Mouse (Mus musculus): ENCODE results near the gene Cdc26. TPM values are rescaled to one million over a fixed set of nuclear protein-coding genes. Genes with fewer than 3 reads are reported as not detected.

Gene Cdc26
- total and polyA plus RNA-seq, 3 experiments: 78.2 to 258 (median 125) TPM

DNA sequence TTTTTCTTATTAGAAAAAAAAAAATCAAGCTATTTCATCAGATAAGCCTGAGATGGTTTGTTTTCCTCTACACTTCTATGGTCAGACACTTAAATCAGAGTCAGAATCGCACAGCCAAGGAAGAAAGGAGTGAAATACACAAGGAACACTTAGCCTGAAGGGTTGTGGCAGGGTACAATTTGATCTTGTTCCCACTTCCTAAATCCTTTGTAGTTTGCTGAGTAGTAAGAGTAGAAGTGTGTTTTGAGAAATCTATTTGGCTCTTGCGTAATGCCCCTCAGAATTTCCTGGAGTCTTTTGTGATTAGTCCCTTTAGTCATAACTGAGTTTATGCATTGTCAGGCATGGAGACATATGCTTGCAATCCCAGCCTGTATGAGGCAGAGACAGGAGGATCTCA is 59.1 kb downstream of the Cdc26 start:
- Histone ChIP-seq H3K79me2 (replicated peaks; ENCODE audit: control insufficient read depth, extremely low read depth, insufficient read depth, poor library complexity, severe bottlenecking) (peaks cover 6% of the 10 kb centered on the region; the same call in 1 of the 2 replicates), H3K4me3 (replicated peaks in 1 of 3; ENCODE audit: low read depth in 2 of 3, low read length in 2 of 3, poor library complexity in 1 of 3) (no peak overlapping the region), H3K27ac (ENCODE audit: insufficient read depth, low read depth) (no peak overlapping the region), H3K9ac (ENCODE audit: insufficient read depth, low read depth) (no peak overlapping the region), H3K9me3 (replicated peaks; ENCODE audit: low read length) (no peaks in the 10 kb centered on the region), H3K4me1 (ENCODE audit: control insufficient read depth in 1 of 2, insufficient read depth in 2 of 2) (peaks cover 0 to 14% of the 10 kb centered on the region in 2 experiments; a peak in 1 of 4 replicates), H3K27me3 (replicated peaks) (no peaks in the 10 kb centered on the region), H3K4me2 (ENCODE audit: insufficient read depth, low read depth, poor library complexity, severe bottlenecking) (no peak overlapping the region), H3K36me3 (replicated peaks in 1 of 2; ENCODE audit: control insufficient read depth in 1 of 2, insufficient read depth in 1 of 2, low read length in 1 of 2) (peaks cover 42 to 85% of the 10 kb centered on the region in 2 experiments)
- dilution Hi-C loops (cut with MboI; ENCODE audit: extremely low pct_ligation_motif_present, extremely low pct_unique_long_range_greater_than_20kb, low sequenced_read_pairs) (no loop called here), in situ Hi-C loops (cut with MboI; ENCODE audit: low pct_ligation_motif_present, low pct_unique_long_range_greater_than_20kb, low sequenced_read_pairs) (loop anchor here (10.0 kb wide), 1 partner anchor 165 kb away; the partner anchor contains the start of gene Alad)
- DNase-seq (ENCODE audit: extremely low read depth): no peak
- no peak for TF ChIP-seq TCF12 (IDR thresholded peaks at IDR 0.05; ENCODE audit: low read depth, low read length)
- TF ChIP-seq PAX5 (IDR thresholded peaks at IDR 0.05; ENCODE audit: low read length): no peak
- no peak for TF ChIP-seq POLR2AphosphoS2 (IDR thresholded peaks at IDR 0.05; ENCODE audit: low read depth, low read length)
- TF ChIP-seq USF2 (conservative IDR thresholded peaks at IDR 0.05; ENCODE audit: low read depth, low read length): no peak
- no peak for TF ChIP-seq GABPA (IDR thresholded peaks at IDR 0.05; ENCODE audit: insufficient replicate concordance, low read depth, low read length)
- no peak for TF ChIP-seq MXI1 (IDR thresholded peaks at IDR 0.05; ENCODE audit: low read depth, low read length)
- no peak for TF ChIP-seq E2F4 (IDR thresholded peaks at IDR 0.05; ENCODE audit: insufficient replicate concordance, low read depth, low read length)
- no peak for TF ChIP-seq ELF1 (IDR thresholded peaks at IDR 0.05; ENCODE audit: low read depth, low read length)
- no peak for TF ChIP-seq RCOR1 (conservative IDR thresholded peaks at IDR 0.05; ENCODE audit: low read depth, low read length)

DNA sequence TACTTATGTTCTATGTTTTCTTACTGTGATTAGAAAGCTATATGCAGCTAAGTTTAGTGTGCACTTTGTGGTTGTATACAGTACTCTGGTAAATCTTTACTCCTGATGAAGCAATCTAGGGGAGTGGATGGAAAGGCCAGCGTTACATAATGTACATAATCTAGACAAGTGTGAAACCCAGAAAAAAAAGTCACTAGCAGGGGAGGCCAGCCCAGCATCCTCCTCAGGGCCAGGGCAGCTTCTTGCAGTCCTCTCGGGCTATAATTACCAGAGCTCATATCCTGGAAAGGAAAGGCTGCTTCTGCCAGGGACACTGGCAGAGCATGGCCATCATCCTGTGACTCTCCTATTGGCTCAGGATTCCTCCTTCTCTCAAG is 60.1 kb downstream of the Cdc26 start:
- no peak overlapping the region for H3K4me3 ChIP-seq (replicated peaks in 1 of 3; ENCODE audit: low read depth in 2 of 3, low read length in 2 of 3, poor library complexity in 1 of 3)
- H3K79me2 ChIP-seq (replicated peaks; ENCODE audit: control insufficient read depth, extremely low read depth, insufficient read depth, poor library complexity, severe bottlenecking): peaks cover 6% of the 10 kb centered on the region; the same call in 1 of the 2 replicates
- H3K9me3 ChIP-seq (replicated peaks; ENCODE audit: low read length): no peaks in the 10 kb centered on the region
- no peaks in the 10 kb centered on the region for H3K27me3 ChIP-seq (replicated peaks)
- in situ Hi-C loops (cut with MboI; ENCODE audit: low pct_ligation_motif_present, low pct_unique_long_range_greater_than_20kb, low sequenced_read_pairs): loop anchor here (10.0 kb wide), 1 partner anchor 166 kb away; the partner anchor contains the start of gene Alad
- no peak overlapping the region for H3K27ac ChIP-seq (ENCODE audit: insufficient read depth, low read depth)
- peaks cover 0 to 14% of the 10 kb centered on the region in 2 experiments; a peak in 1 of 4 replicates for H3K4me1 ChIP-seq (ENCODE audit: control insufficient read depth in 1 of 2, insufficient read depth in 2 of 2)
- dilution Hi-C loops (cut with MboI; ENCODE audit: extremely low pct_ligation_motif_present, extremely low pct_unique_long_range_greater_than_20kb, low sequenced_read_pairs): no loop called here
- peaks cover 46 to 88% of the 10 kb centered on the region in 2 experiments for H3K36me3 ChIP-seq (replicated peaks in 1 of 2; ENCODE audit: control insufficient read depth in 1 of 2, insufficient read depth in 1 of 2, low read length in 1 of 2)
- TF ChIP-seq POLR2AphosphoS2 (IDR thresholded peaks at IDR 0.05; ENCODE audit: low read depth, low read length): no peak
- TF ChIP-seq NELFE (IDR thresholded peaks at IDR 0.05; ENCODE audit: low read depth, low read length): no peak
- no peak for TF ChIP-seq NRF1 (IDR thresholded peaks at IDR 0.05; ENCODE audit: low read depth, low read length)
- no peak for TF ChIP-seq RCOR1 (conservative IDR thresholded peaks at IDR 0.05; ENCODE audit: low read depth, low read length)
- no peak overlapping the region for H3K9ac ChIP-seq (ENCODE audit: insufficient read depth, low read depth)
- H3K4me2 ChIP-seq (ENCODE audit: insufficient read depth, low read depth, poor library complexity, severe bottlenecking): no peak overlapping the region
- no peak for DNase-seq (ENCODE audit: extremely low read depth)
